Mouse (Mus musculus) ovary, postnatal 14 days (tissue): ENCODE results near the gene Olfr743.
"Not testable (repeated sequence)": the region's sequence is repeated elsewhere in the genome, so short reads cannot be mapped to it uniquely, and the experiment has no call there.

Source experiments
- DNase-seq: peaks from one replicate; pipeline ENCODE4 v3.0.0; 2022; ENCODE audit warnings: low spot score

Olfr743 gene

DNA sequence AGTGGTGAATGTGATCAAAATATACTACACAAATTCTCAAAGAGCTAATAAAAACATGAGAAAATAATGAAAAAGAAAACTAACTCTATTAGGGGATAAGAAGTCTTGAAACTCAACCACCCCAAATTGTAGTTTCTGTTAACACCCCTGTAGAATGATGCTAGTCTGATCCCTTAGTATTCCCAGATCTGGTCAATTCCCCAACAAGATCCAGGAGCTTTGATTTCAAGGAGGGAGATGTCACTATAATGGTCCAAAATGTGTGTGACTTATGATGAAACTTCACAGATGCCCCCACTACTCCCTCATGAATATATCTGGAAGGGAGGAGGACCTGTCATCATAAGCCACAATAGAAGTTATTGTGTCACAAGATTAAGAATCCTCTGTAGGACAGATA is at the start of gene Olfr743:
Gene Olfr743, plus strand, starts transcription at position 301 of the 400 bp plus-strand sequence.
- no peak for DNase-seq

DNA sequence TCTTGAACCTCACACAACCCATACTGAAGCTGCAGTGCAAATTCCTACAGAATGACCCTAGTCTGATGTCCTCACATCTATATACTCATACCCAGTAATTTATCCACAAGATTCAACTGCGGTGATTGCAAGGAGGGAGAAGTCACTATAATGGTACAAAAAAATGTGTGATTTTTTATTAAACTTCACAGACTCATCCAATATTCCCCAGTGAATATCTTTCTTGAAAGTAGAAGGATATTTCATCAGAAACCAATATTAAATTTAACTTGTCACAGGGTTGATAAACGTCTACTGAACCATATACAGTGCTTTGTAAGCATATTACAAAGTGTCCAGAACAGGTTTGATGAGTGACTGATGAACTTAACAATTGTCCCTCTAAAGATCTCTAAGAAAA is 49.2 kb upstream of the Olfr743 start, which contains the start of gene Olfr741:
Gene Olfr741, plus strand, starts transcription at position 301 of the 400 bp plus-strand sequence.
- no peak for DNase-seq

DNA sequence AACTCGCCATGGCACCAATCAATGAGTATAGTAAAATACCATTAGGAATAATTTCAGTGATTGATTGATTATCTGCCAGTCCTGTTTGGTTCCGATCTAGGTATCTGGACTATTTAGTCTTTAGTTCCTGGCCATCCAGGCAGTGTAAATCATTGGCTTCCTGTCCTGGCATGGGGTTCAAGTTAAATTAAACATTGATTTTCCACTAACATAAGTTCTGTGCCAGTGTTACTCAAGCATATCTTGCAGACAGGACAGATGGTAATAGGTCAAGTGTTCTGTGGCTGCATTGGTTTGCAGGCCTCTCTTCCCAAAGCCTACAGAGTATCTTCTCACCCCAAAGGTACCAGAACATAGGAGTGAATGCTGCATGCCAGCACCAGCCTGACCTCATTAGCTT is 43.2 kb upstream of the Olfr743 start:
- DNase-seq: no peak

DNA sequence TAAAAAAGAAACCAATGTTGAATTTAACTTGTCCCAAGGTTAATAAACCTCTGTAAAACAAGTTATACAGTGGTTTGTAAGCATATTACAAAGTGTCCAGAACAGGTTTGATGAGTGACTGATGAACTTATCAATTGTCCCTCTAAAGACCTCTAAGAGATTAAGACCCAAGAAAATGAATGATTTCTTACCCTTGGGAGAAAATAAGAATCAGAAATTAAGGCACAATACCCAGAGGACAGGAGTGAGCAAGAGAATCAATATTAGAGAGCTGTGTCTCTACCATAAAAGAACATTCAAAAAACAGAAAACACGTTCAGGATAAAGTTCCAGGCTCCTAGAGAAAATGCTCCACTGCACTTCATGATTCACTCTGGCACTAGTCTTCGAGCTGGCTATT is 18.3 kb upstream of the Olfr743 start, which contains the start of gene Olfr742:
Gene Olfr742, plus strand, starts transcription at position 301 of the 400 bp plus-strand sequence.
- no peak for DNase-seq

GRCm38 (mm10) chr14:50552734-50553133 is 31.1 kb downstream of the Olfr743 start:
- no peak for DNase-seq

DNA sequence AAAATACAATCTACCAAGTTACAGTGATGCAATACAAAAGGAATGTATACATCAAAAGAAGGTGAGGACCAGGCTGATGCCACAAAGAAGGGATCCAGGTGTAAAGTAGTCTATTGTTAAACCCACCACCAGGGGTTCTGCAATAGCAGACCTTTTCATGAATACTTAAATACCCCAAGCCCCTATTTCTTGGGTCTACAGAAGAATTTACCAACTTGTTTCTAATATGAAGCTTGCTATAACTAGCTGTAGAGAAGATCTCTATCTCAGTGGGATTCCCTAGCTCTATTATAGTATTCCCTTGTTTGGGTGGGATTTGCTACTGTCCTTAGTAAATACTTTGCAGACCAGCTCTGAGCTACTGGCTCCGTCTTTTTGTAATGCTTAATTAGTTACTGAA is 51.4 kb downstream of the Olfr743 start:
- DNase-seq: not testable (repeated sequence)
